Mouse (Mus musculus) neutrophil, adult 5-6 weeks (primary cell): ENCODE data around the gene Wnt11. TPM values are rescaled to one million over a fixed set of nuclear protein-coding genes. Genes with fewer than 3 reads are reported as not detected.

ENCODE experiments used
- ATAC-seq: fragments of 151-379, 151-347 bp; 2 replicates; pipeline ENCODE4 v1.8.0; 2017; ENCODE audit warnings: mild to moderate bottlenecking, moderate TSS enrichment; ENCODE audit not compliant: insufficient number of reproducible peaks, poor library complexity, low FRiP score, severe bottlenecking; ENCODE audit errors: extremely low read depth
- total RNA-seq: library from RNA; stranded (forward); fragments of 200-1000 nt; gene quantifications from 2 replicates; pipeline ENCODE4 v1.2.3, GENCODE M21; 2017

The Wnt11 gene
- total RNA-seq: 0.37 and 0.81 TPM in 2 replicates

DNA sequence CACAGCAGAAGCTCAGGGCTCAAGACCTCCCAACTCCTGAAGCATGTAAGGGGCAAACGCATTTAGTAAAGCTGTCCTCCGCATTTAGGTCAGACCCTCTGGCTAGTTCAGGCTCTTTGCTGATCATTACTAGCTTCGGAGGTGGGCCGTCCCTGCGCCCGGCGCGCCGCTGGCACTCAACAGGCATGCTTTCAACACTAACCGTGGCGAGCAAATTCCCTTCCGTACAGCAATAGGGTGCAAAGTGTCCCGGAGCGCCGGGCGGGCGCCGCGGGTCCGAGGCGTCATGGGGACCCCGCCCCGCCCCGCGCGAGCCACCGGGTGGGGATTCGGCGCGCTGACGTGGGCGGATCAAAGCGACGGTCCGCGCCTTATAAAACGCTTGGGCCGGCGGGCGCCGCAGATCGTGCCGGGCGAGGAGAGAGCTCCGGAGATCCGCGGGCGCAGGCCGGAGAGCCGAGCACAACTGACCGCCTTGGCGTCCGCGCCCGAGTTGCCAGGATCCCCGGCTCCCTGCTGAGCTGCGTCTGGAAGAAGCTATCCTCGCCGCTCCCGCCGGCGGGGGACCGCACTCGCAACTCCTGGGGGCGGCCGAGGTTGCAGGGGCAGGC, at the start of gene Wnt11:
Wnt11 (plus strand) TSS at position 402 of the 611 bp plus-strand sequence.
- no peak for ATAC-seq

DNA sequence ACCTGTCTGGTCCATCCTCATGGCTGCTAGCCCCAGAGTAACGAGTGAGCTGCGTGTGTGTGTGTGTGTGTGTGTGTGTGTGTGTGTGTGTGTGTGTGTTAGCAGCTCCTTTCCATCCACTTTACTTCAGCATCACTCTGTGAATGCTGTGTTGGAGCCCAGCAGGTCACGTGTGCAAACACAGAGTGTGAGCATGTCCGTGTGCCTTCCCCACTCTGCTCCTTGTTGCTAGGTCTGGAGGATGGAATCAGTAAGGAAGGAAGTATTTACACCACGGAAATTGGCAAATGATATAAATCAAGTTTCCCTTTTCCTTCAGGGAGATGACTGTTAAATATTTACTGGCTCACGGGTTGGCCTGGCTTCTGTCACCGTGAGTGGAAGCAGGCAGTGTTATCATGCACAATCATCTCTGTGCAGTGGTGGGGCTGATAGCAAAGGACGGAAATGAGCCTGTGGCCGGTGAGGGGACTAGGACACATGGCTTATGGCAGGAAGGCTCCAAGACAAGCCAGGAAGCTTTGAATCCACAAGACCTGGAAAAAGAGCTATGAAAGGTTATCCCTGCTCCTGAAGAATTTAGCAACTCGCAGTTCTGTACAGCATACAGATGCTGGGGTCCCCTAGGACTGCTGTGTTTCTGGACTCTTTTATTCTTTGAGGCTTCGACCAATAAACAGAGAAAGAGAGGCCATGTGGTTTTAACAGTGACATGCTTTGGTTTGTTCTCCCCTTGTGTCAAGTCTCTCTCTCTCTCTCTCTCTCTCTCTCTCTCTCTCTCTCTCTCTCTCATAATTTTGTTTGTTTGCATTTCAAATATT, 47.9 kb upstream of the Wnt11 start:
- ATAC-seq: no peak

DNA sequence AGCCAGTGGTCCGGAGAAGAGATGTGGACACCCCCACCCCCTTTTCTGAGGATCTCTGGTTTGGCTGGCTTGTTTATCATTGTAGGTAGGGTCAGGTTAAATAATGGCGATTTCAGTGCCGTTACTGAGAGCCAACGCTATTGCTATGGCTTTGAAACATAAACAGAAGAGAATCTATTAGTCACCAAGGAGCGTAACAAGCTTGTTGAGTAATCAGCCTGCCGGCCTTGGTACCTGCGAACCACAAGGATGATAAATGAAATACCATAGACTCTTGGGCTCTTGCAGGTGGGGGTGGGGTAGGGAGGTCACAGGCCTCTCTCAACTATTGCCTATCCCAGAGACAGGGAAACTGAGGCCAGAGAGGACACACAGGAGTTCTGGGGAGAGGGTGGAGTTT, 46.2 kb upstream of the Wnt11 start:
- ATAC-seq: no peak

DNA sequence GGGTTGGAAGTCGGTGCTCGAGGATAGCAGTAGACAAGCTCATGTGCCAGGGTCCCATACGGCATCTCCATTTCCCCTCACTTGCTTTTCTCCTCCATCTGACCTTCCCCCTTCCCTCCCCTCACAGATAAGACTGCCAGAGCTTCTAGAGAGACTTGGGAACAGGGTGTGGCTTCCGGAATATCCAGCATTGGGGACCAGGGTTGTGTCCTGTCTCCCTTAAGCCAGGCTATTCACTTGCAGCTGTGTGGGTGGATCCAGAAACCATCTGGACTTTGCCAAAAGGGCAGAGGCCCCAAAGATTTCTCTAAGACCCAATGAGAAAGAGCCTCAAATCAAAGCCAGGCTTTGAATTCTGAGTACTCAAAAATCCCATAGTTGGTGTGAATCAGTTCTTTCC, 45.8 kb upstream of the Wnt11 start:
- no peak for ATAC-seq

DNA sequence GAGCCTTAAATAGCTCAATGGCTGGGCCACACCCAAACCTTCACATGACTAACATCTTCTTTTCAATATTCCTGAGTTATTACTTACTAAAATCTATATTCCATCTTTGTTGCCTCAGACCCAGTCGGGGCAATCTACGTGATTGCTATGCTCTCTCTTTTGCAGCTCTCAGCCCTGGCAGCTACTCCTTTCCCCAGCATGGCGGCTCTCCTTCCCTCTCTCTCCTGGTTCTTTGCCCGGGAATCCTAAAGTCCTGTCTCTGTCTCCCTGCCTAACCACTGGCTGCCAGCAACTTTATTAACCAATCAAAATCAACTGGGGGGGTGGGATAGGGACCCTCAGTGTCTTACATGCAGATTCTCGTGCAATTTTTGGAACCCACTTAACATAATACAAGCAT, 43.0 kb upstream of the Wnt11 start:
- ATAC-seq: no peak

DNA sequence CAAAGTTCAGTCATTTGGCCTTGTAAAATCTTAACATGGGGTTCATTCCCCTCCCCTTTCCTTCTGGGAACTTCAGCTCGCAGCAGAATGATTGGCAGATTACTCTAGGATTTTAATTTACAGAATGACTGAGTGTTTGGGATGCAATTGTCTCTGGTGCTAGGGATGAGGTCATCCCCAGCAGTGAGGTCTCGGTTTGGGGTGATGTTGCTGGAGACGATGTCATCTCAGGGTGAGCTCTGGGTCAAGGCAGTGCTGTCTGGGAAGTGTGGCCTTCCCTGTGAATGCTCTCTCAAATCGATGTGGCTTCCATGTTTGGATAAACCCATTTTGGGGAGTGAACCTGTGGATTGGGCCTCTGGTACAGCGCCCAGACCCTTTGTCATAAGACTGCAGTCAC, 41.1 kb upstream of the Wnt11 start:
- no peak for ATAC-seq

DNA sequence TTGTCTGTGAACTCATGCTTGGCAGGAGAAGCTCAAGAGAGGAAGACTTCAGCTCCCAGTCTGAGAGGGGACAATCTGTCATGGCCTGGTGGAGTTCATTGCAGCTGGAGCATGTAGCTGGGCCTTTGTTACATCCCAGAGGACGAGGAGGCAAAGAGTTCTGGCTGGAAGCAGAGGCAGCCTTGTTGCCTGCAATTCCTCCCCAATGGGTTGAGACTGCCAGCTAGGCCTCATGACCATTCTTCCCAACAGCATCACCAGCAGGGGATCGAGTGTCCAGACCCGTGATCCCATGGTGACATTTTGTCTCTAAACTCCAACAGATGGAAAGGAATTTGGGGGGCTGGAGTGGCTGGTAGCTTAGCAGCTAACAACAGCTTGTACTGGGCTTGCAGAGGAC, 40.5 kb upstream of the Wnt11 start:
- ATAC-seq: no peak

DNA sequence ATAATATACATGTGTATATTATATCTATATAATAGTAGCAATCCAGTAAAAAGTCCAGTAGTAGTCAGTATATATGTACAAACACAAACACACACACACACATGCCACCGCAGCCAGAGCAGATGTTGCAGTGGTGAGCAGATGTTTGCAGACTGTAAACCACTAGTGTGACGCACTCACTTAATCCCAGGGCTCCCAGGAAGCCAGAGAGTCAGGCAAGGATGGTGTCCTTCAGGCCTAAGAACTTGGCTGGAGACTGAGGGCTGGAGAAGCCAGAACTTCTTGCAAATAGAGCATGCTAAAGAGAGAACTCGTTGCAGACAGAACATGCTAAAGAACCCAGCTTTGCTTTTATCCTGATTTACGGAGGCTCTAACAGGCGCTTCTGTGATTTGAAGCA, 39.3 kb upstream of the Wnt11 start:
- ATAC-seq: no peak

DNA sequence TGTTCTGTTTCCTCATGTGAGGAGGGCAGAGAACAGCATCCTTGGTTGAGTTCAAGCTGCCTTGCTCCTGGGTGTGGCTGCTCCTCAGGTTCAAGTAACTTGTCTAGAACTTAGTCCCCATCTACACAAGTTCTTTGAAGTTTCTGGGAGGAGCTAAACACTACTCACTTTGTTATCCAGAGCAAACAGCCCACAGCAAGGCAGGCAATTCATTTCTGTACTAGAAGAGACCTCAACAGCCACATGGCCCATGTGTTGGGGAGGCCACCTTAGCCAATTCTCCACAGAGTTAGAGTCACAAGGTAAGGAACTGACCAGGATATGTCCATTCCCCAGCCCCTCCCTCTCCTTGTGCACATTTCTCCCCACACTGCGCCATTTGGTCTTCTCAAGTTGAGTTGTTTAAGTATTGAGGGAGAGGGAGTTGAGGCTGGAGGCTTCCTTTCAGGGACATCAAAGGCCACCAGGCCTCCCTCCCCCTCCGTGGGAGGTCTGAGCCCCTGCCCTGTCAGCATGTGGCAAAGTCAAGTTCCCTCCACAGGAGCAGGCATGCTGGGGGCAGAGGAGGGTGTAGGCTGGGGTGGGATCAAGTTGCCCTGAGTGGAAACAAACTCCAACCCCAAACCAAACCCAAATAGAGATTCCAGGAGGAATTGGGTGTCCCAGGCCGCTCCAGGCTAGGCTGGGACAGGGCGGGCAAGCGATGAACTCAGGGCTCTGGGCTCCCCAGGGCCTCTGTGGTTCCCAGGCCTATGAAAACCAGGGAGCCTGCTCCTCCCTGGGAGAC, 37.4 kb upstream of the Wnt11 start:
- ATAC-seq: no peak

DNA sequence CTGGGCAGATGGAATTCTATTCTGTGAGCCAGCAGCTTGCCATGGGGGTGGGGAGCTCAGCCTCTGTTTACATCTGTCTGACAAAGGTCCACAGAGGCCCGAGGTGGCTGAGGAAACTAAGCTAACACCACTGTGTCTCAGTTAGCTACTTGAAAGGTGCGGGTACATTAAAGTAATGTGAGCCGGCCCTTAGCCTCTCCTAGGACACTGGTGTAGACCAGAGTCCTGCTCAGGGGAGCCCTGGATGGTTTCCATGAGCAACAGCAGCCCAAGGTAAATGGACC, 36.8 kb upstream of the Wnt11 start:
- ATAC-seq: no peak

DNA sequence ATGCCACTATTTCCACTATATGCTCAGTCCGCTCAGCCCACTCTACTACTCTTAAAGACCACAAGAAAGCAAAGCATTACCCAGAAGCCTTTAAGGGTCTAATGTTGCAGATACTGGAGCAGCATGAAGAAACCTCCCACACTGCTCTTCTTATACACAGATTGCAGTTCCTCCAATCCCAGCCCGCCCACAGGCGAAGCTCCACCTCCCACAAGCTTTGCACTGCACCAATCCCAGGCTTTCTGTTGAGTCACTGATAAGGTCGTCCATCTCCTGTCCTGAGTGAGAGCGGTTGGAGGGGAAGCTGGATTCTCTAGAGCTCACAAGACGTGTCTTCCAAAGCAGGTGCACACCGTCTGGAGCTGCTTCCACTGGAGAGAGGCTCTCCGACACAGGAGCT, 34.5 kb upstream of the Wnt11 start:
- no peak for ATAC-seq

DNA sequence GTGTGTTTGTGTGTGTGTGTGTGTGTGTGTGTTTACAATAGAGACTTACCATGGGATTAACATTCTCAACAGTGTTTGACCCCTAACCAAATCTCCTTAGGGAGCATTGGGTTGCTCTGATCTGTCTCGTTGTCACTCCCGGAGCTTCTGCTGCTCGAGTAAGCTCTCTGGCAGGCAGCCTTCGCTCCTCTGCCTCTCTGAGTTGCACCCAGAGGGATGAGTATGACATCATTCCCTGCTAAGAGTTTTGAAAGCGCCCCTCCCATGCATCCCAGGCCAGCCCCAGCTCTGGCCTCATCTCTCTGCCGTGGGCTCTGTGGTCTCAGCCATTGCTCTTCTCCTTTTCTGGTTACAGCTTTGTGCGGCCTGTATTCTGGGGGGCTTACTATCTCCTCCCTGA, 33.8 kb upstream of the Wnt11 start:
- no peak for ATAC-seq

DNA sequence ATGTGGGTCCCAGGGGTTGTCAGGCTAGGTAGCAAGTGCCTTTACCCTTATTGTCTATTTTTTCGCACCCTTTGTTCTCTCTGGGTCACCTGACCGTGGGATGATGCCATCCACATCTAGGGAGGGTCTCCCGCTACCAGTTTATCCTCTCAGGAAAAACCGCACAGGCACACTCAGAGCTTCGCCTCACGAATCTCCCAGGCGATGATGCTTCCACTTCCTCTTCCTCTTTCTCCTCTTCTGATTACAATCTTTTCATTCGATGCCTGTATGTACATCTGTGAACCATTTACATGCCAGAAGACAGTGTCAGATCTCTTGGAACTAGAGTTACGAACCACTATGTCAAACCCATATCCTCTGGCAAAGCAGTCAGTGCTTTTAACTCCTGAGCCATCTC, 31.7 kb upstream of the Wnt11 start:
- ATAC-seq: no peak

DNA sequence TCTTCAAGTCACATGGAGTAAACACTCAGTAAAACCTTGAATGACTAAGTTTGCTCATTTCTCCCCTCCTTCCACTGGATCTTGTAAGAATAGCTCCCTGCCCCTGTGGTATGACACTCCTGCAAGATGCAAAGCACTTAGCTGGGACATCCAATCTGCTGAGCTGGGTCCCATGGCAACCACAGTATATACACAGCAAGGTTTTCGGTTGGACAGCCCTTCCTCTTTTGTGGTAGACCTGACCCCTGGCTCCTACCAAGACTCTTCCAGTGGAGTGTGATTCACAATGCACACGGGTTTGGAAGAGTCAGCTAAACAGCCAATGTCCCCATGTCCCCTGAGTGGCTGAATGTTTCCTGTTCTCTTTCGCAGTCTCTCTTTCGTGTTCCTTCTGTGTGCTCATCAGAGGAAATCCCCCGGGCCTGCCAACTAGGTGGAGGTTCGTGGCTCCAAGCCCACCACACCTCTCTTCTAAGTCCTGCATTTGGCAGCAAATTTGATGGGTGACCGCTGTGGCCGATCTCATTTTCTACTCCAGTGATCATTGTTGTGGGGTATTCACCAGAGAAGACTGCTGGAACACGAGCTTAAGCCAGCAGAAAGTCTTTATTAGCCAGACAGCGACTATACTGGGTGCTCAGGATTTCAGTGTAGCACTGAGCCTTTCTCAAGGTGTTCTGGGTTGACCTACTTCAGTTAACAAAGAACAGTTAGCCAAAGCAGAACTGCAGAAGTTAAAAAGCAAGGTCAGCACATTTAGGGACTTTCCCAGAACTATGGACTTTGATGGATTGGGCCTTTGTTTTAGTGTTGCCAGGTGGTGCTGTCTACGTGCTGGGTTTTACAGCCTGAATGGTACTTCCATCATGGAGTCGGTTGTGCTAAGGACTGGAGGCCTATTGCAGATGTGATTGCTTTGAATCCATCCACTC, 29.8 kb upstream of the Wnt11 start:
- peak; percentile 20; the same call in 1 of the 2 replicates for ATAC-seq

DNA sequence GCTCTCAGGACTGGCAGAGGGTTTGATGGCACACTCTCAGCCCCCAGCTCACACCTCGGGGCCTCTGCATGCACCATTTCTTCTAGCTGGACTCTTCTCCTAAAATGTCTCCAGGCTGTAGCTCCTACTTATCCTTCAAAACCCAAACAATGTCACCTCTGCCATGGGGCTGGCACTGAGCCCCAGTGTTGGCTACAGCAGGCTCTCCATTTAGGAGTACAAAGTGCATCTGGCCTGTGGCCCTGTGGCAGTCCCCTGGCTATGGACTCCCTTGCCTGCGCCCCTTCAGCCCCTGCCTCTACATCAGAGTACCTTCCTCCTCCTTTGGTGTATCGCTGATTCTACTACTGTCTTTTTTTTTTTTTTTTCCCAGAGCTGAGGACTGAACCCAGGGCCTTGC, 28.0 kb upstream of the Wnt11 start:
- ATAC-seq: no peak

DNA sequence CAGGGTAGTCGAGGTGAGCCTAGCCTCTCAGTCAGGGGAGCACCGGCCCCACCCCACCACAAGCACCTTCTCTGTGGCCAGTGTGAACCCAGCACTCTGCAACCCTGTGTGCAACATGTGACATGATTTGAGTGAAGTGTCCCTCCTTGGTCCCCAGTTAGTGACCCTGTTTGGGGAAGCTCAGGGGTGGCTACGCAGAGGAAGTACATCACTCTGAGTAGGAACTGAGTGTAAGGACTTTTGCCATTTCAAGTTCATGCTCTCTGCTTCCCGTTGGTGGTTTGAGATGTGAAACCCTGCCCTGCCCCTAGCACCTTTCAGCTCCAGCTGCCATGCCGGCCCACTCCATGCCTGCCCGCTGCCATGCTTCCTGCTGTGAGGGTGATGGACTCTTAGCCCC, 25.5 kb upstream of the Wnt11 start:
- ATAC-seq: no peak

DNA sequence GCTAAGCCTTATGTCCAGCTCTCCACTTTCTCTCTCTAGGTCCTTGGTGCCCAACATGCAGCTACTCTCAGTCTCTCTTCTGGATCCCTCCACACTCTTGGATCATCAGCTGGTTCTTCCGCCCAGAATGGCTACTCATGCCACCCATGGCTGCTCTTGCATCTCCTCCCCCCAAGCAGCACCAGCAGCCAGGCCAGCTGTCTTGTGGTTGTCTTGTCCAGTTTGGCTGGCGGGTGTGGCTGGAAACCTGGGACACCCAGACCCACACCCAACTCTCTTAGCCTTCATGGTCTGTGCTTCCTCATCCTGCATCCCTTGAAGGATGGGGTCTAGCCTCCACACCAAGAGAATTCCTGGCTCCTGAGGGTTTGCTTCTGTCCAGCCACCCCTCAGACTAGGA, 24.3 kb upstream of the Wnt11 start:
- ATAC-seq: no peak

DNA sequence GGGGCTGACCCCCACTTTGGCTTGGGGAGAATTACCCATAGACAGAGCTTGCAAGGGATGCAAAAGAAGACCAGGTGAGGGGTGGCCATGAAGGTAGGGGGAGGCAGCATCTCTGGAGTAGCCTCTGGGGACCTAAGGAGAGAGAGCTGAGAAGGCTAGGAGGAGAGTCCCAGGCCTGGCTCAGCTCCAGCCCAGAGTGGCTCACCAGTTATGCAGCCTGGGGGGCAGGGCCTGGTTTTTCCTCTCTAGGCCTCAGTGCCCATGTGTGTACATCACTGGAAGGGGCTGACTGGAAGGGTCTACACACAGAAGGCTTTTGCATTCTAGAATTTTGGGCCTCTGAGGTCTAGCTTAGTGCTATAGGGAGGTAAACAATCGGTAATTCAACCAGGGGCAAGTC, 14.4 kb upstream of the Wnt11 start:
- ATAC-seq: no peak

DNA sequence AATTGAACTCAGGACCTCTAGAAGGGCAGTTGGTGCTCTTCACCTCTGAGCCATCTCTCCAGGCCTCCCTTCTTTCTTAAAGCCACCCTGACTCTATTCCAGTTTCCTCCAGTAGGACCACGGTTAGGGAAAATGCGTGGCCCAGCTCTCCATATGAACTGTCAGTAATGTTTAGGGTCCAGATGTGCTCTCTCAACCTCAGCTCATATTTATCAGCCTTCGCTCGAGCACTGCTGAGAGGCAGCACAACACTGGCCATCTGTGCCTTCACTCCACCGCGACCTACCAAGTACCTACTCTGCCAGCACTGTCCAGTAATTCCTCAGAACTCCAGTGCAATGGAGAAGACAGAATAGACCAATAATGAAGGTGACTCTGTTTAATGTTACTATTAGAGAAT, 12.0 kb upstream of the Wnt11 start:
- ATAC-seq: no peak
